Mouse (Mus musculus): ENCODE data around the gene Ifnar1. TPM values are rescaled to one million over a fixed set of nuclear protein-coding genes. Genes with fewer than 3 reads are reported as not detected.
A peak's percentile ranks its signal among the peaks of the same experiment; 100 is the strongest.

Ifnar1 gene
- polyA plus RNA-seq, 1 experiment from 2014 or later, result 47.3 TPM

DNA sequence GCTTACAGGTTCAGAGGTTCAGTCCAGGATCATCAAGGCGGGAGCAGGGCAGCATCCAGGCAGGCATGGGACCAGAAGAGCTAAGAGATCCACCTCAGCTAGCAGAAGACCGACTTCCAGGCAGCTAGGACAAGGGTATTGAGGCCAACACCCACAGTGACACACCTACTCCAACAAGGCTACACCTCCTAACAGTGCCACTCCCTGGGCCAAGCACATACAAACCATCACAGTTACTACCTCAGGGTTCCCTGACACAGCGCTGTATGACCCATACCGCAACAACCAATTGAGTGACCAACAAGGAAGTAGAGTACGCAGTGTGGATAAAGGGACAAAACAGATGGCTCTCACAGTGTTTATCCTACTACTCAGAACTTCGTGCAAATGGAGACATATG, 51.3 kb downstream of the Ifnar1 start:
- no peak overlapping the region for H3K4me2 ChIP-seq (ENCODE audit: low read depth, low read length)
- WGBS, result 81% methylated on average over 6 of the region's 6 CpGs
- H3K27me3 ChIP-seq (ENCODE audit: control insufficient read depth, insufficient read depth, low read length), result no peaks in the 10 kb centered on the region
- H3K9ac ChIP-seq (ENCODE audit: low read length), result no peak overlapping the region
- H3K36me3 ChIP-seq (ENCODE audit: control insufficient read depth, insufficient read depth, low read length), result no peaks in the 10 kb centered on the region
- 0 out of 2 replicates have a peak, but pooled peaks have one; percentile 61 for ATAC-seq (ENCODE audit: insufficient read depth, low FRiP score)
- H3K4me3 ChIP-seq (replicated peaks; ENCODE audit: low read length), result no peak overlapping the region
- H3K9me3 ChIP-seq (replicated peaks; ENCODE audit: control insufficient read depth, low read length), result no peaks in the 10 kb centered on the region
- H3K4me1 ChIP-seq (ENCODE audit: control insufficient read depth, insufficient read depth, low read length), result peaks cover 5% of the 10 kb centered on the region; the same call in 1 of the 2 replicates
- H3K27ac ChIP-seq (ENCODE audit: low read length), result no peak overlapping the region

DNA sequence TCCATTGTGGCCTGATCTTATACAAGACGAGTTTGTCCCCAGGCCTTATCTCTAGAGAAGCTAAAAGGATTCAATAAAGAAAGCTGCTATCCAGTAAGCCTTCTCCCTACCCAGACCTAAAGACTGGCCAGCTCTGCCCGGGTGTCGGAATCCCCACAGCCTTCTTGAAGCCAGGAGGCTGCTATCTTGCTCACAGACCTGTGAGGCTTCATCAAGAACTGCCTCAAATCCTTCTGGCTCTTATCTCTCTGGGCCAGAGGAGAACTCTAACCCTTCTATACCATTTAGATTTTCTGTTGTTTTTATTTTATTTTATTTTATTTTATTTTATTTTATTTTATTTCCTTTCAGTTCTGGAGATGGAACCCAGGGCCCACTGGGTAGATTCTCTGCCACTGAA, 52.0 kb downstream of the Ifnar1 start:
- H3K27me3 ChIP-seq (ENCODE audit: control insufficient read depth, insufficient read depth, low read length), result no peaks in the 10 kb centered on the region
- no peak overlapping the region for H3K27ac ChIP-seq (ENCODE audit: low read length)
- H3K36me3 ChIP-seq (ENCODE audit: control insufficient read depth, insufficient read depth, low read length), result no peaks in the 10 kb centered on the region
- ATAC-seq (ENCODE audit: insufficient read depth, low FRiP score), result no peak
- peaks cover 12% of the 10 kb centered on the region for H3K4me1 ChIP-seq (ENCODE audit: control insufficient read depth, insufficient read depth, low read length)
- WGBS, result 71% methylated on average over 3 of the region's 3 CpGs
- no peak overlapping the region for H3K9ac ChIP-seq (ENCODE audit: low read length)
- no peak overlapping the region for H3K4me3 ChIP-seq (replicated peaks; ENCODE audit: low read length)
- H3K4me2 ChIP-seq (ENCODE audit: low read depth, low read length), result no peak overlapping the region
- H3K9me3 ChIP-seq (replicated peaks; ENCODE audit: control insufficient read depth, low read length), result no peaks in the 10 kb centered on the region

GRCm38 (mm10) chr16:91538051-91538450, 53.0 kb downstream of the Ifnar1 start:
- Histone ChIP-seq H3K4me3 (replicated peaks; ENCODE audit: low read length) (no peak overlapping the region), H3K9ac (ENCODE audit: low read length) (no peak overlapping the region), H3K4me1 (ENCODE audit: control insufficient read depth, insufficient read depth, low read length) (peaks cover 13% of the 10 kb centered on the region), H3K9me3 (replicated peaks; ENCODE audit: control insufficient read depth, low read length) (no peaks in the 10 kb centered on the region), H3K4me2 (ENCODE audit: low read depth, low read length) (no peak overlapping the region), H3K36me3 (ENCODE audit: control insufficient read depth, insufficient read depth, low read length) (no peaks in the 10 kb centered on the region), H3K27me3 (ENCODE audit: control insufficient read depth, insufficient read depth, low read length) (no peaks in the 10 kb centered on the region), H3K27ac (ENCODE audit: low read length) (peak overlapping the region; percentile 21; the same call in 1 of the 2 replicates)
- no peak for ATAC-seq (ENCODE audit: insufficient read depth, low FRiP score)
- 64% methylated on average over 6 of the region's 6 CpGs for WGBS

DNA sequence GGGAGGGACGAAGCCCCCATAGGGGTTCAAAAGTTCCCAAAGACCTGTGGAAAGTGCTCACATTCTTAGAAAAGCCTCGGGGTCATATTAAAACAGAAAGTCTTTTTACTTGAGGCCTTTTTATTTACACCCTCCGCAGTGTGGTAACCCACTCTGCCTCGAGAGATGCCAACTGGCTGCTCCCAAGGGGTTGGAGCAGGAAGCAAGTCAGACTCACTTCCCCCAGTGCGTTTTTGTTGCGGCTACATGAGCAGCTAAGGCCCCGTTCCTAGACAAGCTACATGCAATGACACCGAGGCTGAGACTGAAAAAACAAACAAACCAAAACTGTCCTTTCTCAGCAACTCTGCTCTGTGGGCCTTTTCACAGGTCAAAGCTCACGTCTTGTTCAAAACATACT, 53.5 kb downstream of the Ifnar1 start:
- Histone ChIP-seq H3K9me3 (replicated peaks; ENCODE audit: control insufficient read depth, low read length) (no peaks in the 10 kb centered on the region), H3K9ac (ENCODE audit: low read length) (no peak overlapping the region), H3K36me3 (ENCODE audit: control insufficient read depth, insufficient read depth, low read length) (no peaks in the 10 kb centered on the region), H3K27me3 (ENCODE audit: control insufficient read depth, insufficient read depth, low read length) (no peaks in the 10 kb centered on the region), H3K4me3 (replicated peaks; ENCODE audit: low read length) (no peak overlapping the region), H3K4me2 (ENCODE audit: low read depth, low read length) (no peak overlapping the region), H3K4me1 (ENCODE audit: control insufficient read depth, insufficient read depth, low read length) (peaks cover 13% of the 10 kb centered on the region), H3K27ac (ENCODE audit: low read length) (peak overlapping the region; percentile 21; the same call in 1 of the 2 replicates)
- no peak for ATAC-seq (ENCODE audit: insufficient read depth, low FRiP score)
- 57% methylated on average over 9 of the region's 9 CpGs for WGBS

GRCm38 (mm10) chr16:91541573-91542081, 56.6 kb downstream of the Ifnar1 start:
- peak overlapping the region; percentile 35 for H3K4me2 ChIP-seq (ENCODE audit: low read depth, low read length)
- no peaks in the 10 kb centered on the region for H3K27me3 ChIP-seq (ENCODE audit: control insufficient read depth, insufficient read depth, low read length)
- peak overlapping the region; percentile 10; the same call in 1 of the 2 replicates for H3K4me3 ChIP-seq (replicated peaks; ENCODE audit: low read length)
- peak overlapping the region; percentile 34; the same call in 1 of the 2 replicates for H3K9ac ChIP-seq (ENCODE audit: low read length)
- WGBS, result 22% methylated on average over 10 of the region's 10 CpGs
- peaks cover 18% of the 10 kb centered on the region for H3K4me1 ChIP-seq (ENCODE audit: control insufficient read depth, insufficient read depth, low read length)
- no peaks in the 10 kb centered on the region for H3K9me3 ChIP-seq (replicated peaks; ENCODE audit: control insufficient read depth, low read length)
- no peaks in the 10 kb centered on the region for H3K36me3 ChIP-seq (ENCODE audit: control insufficient read depth, insufficient read depth, low read length)
- peak overlapping the region; percentile 13; the same call in 1 of the 2 replicates for H3K27ac ChIP-seq (ENCODE audit: low read length)
- ATAC-seq (ENCODE audit: insufficient read depth, low FRiP score), result 0 out of 2 replicates have a peak, but pooled peaks have one; percentile 32

GRCm38 (mm10) chr16:91543619-91544018, 58.6 kb downstream of the Ifnar1 start:
- 92% methylated on average over 1 of the region's 1 CpGs for WGBS
- Histone ChIP-seq H3K27ac (ENCODE audit: low read length) (no peak overlapping the region), H3K4me1 (ENCODE audit: control insufficient read depth, insufficient read depth, low read length) (peaks cover 21% of the 10 kb centered on the region), H3K9ac (ENCODE audit: low read length) (no peak overlapping the region), H3K4me3 (replicated peaks; ENCODE audit: low read length) (no peak overlapping the region), H3K36me3 (ENCODE audit: control insufficient read depth, insufficient read depth, low read length) (no peaks in the 10 kb centered on the region), H3K27me3 (ENCODE audit: control insufficient read depth, insufficient read depth, low read length) (no peaks in the 10 kb centered on the region), H3K9me3 (replicated peaks; ENCODE audit: control insufficient read depth, low read length) (no peaks in the 10 kb centered on the region), H3K4me2 (ENCODE audit: low read depth, low read length) (no peak overlapping the region)
- no peak for ATAC-seq (ENCODE audit: insufficient read depth, low FRiP score)

DNA sequence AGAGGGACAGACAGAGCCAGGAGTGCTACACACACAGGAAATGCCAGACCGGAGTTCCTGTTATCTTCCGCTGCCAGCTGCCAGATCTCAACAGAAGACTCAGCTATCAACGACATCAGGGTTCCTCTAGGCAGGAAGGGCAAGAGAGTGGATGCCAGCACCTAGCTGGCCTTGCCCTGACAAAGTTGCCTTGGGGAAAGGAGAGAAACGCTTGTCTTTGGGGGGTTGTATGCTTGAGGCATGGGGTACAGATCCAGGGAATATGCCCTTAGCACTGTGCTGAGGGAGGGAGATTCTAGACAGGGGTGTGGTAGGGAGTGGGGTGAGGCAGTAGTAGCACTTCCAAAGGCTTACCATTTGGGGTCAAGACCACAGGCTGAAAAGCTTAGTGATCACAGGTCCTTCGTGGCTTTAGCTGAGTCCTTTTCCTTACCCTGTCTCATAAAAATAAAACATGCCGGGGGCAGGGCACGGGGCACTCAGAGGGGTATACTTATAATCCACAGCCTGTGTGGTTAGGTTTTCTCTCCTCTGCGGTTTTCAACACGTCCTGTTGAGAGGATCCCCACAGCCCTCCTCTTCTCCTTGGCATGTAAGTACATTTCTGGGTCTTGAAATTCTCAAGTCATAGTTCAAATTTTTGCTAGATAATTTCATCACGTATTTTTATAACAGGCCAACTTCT, 60.7 kb downstream of the Ifnar1 start:
- Histone ChIP-seq H3K27ac (ENCODE audit: low read length) (peak overlapping the region; percentile 63; the same call in 1 of the 2 replicates), H3K9me3 (replicated peaks; ENCODE audit: control insufficient read depth, low read length) (no peaks in the 10 kb centered on the region), H3K4me1 (ENCODE audit: control insufficient read depth, insufficient read depth, low read length) (peaks cover 33% of the 10 kb centered on the region), H3K27me3 (ENCODE audit: control insufficient read depth, insufficient read depth, low read length) (no peaks in the 10 kb centered on the region), H3K4me3 (replicated peaks; ENCODE audit: low read length) (no peak overlapping the region), H3K4me2 (ENCODE audit: low read depth, low read length) (no peak overlapping the region), H3K36me3 (ENCODE audit: control insufficient read depth, insufficient read depth, low read length) (no peaks in the 10 kb centered on the region), H3K9ac (ENCODE audit: low read length) (no peak overlapping the region)
- 62% methylated on average over 10 of the region's 10 CpGs for WGBS
- no peak for ATAC-seq (ENCODE audit: insufficient read depth, low FRiP score)

- Histone ChIP-seq H3K27ac (ENCODE audit: low read length) (peak overlapping the region; percentile 63), H3K4me1 (ENCODE audit: control insufficient read depth, insufficient read depth, low read length) (peaks cover 33% of the 10 kb centered on the region), H3K4me3 (replicated peaks; ENCODE audit: low read length) (peak overlapping the region; percentile 86), H3K9ac (ENCODE audit: low read length) (peak overlapping the region; percentile 95), H3K4me2 (ENCODE audit: low read depth, low read length) (peak overlapping the region; percentile 54), H3K9me3 (replicated peaks; ENCODE audit: control insufficient read depth, low read length) (no peaks in the 10 kb centered on the region), H3K36me3 (ENCODE audit: control insufficient read depth, insufficient read depth, low read length) (no peaks in the 10 kb centered on the region), H3K27me3 (ENCODE audit: control insufficient read depth, insufficient read depth, low read length) (no peaks in the 10 kb centered on the region)
- peak; percentile 52 for ATAC-seq (ENCODE audit: insufficient read depth, low FRiP score)
- WGBS, result 18% methylated on average over 14 of the region's 14 CpGs
Observed at GRCm38 (mm10) chr16:91546391-91546835, 61.4 kb downstream of the Ifnar1 start.
